In genomic region chr14:27948391-27948790, GRCm38 (mm10) we compare ENCODE assay signal across 8 mouse cellular contexts.
DNase-seq lines count a peak whose midpoint lies in the region; ATAC-seq and TF ChIP-seq lines count a peak whose summit lies in the region.

No protein-coding gene starts in this region.

- no peaks in the 10 kb centered on the region for H3K9me3 ChIP-seq in neural tube, embryonic 11.5 days (ENCODE audit: control insufficient read depth, low read length)
- no peaks in the 10 kb centered on the region for H3K9me3 ChIP-seq in neural tube, embryonic 15.5 days (replicated peaks)
- no peaks in the 10 kb centered on the region for H3K9me3 ChIP-seq in stomach, postnatal 0 days (ENCODE audit: control insufficient read depth, low read length)

- no peak overlapping the region for H3K4me3 ChIP-seq in neural tube, embryonic 11.5 days (ENCODE audit: low read depth, low read length)
- H3K4me3 ChIP-seq in neural tube, embryonic 15.5 days (replicated peaks) = no peak overlapping the region
- no peak overlapping the region for H3K4me3 ChIP-seq in stomach, postnatal 0 days (ENCODE audit: low read depth, low read length)

- 78% methylated on average over 8 of the region's 8 CpGs for WGBS in neural tube, embryonic 11.5 days
- WGBS in neural tube, embryonic 15.5 days = 78% methylated on average over 8 of the region's 8 CpGs
- WGBS in stomach, postnatal 0 days = 73% methylated on average over 8 of the region's 8 CpGs

- H3K9ac ChIP-seq in neural tube, embryonic 11.5 days (ENCODE audit: low read length) = no peak overlapping the region
- H3K9ac ChIP-seq in neural tube, embryonic 15.5 days (replicated peaks) = no peak overlapping the region
- H3K9ac ChIP-seq in stomach, postnatal 0 days (ENCODE audit: low read length) = no peak overlapping the region

- no peak overlapping the region for H3K27ac ChIP-seq in neural tube, embryonic 11.5 days (ENCODE audit: low read depth, low read length)
- H3K27ac ChIP-seq in neural tube, embryonic 15.5 days (replicated peaks) = no peak overlapping the region
- no peak overlapping the region for H3K27ac ChIP-seq in stomach, postnatal 0 days (replicated peaks)

- no peaks in the 10 kb centered on the region for H3K27me3 ChIP-seq in neural tube, embryonic 11.5 days (ENCODE audit: control insufficient read depth, insufficient read depth, low read length)
- no peaks in the 10 kb centered on the region for H3K27me3 ChIP-seq in neural tube, embryonic 15.5 days (replicated peaks)
- H3K27me3 ChIP-seq in stomach, postnatal 0 days (ENCODE audit: control insufficient read depth, insufficient read depth, low read length) = no peaks in the 10 kb centered on the region

- ATAC-seq in frontal cortex, adult (ENCODE audit: low TSS enrichment) = peak; percentile 45; the same call in 1 of the 2 replicates
- ATAC-seq in neural tube, embryonic 11.5 days (ENCODE audit: insufficient read depth, low FRiP score, low TSS enrichment) = no peak
- ATAC-seq in neural tube, embryonic 15.5 days (ENCODE audit: low FRiP score) = no peak
- ATAC-seq in stomach, postnatal 0 days (ENCODE audit: low FRiP score, low TSS enrichment) = no peak
- ATAC-seq in activated CD4-positive, CD25-positive, alpha-beta regulatory T cell, adult 4 months = no peak

- no peak overlapping the region for H3K4me2 ChIP-seq in neural tube, embryonic 11.5 days (ENCODE audit: low read depth)
- no peak overlapping the region for H3K4me2 ChIP-seq in neural tube, embryonic 15.5 days
- no peak overlapping the region for H3K4me2 ChIP-seq in stomach, postnatal 0 days (replicated peaks; ENCODE audit: low read depth)

- TF ChIP-seq CTCF in stomach, postnatal 0 days (IDR thresholded peaks at IDR 0.05; ENCODE audit: low read depth) = peak; percentile 69

- no peaks in the 10 kb centered on the region for H3K36me3 ChIP-seq in neural tube, embryonic 11.5 days (ENCODE audit: control insufficient read depth, insufficient read depth, low read length)
- H3K36me3 ChIP-seq in neural tube, embryonic 15.5 days = no peaks in the 10 kb centered on the region
- H3K36me3 ChIP-seq in stomach, postnatal 0 days (ENCODE audit: control insufficient read depth, insufficient read depth, low read length) = no peaks in the 10 kb centered on the region

- H3K4me1 ChIP-seq in neural tube, embryonic 11.5 days (ENCODE audit: control insufficient read depth, insufficient read depth, low read length) = no peaks in the 10 kb centered on the region
- no peaks in the 10 kb centered on the region for H3K4me1 ChIP-seq in neural tube, embryonic 15.5 days
- H3K4me1 ChIP-seq in stomach, postnatal 0 days (replicated peaks; ENCODE audit: control insufficient read depth, insufficient read depth) = no peaks in the 10 kb centered on the region

- no peak for DNase-seq in frontal cortex, postnatal 36 days (ENCODE audit: low spot score in 2 of 2)
- peak; percentile 23 for DNase-seq in neural tube, embryonic 11.5 days (ENCODE audit: low spot score)
- DNase-seq in forelimb bud, embryonic 11.5 days (ENCODE audit: low read depth, low spot score) = peak; percentile 43
- DNase-seq in stomach, postnatal 0 days (ENCODE audit: low spot score) = peak; percentile 19
- no peak for DNase-seq in layer of hippocampus, adult 18-20 months (ENCODE audit: low spot score in 2 of 2)

- no peak for TF ChIP-seq EP300 in stomach, postnatal 0 days (optimal IDR thresholded peaks at IDR 0.05)

Comparison
In these comparisons a context has a peak if more than half of its experiments do, and no peak if none do; other contexts are left out.
1. DNase-seq: peak in neural tube, embryonic 11.5 days (single experiment), forelimb bud, embryonic 11.5 days (single experiment) and stomach, postnatal 0 days (single experiment); none in frontal cortex, postnatal 36 days (0 of 2) and layer of hippocampus, adult 18-20 months (0 of 2).